Mouse (Mus musculus): ENCODE data around the gene Map1b. TPM values are rescaled to one million over a fixed set of nuclear protein-coding genes. Genes with fewer than 3 reads are reported as not detected.

The Map1b gene
- total RNA-seq, 2 experiments from 2014 or later, result 58.6 to 87.4 TPM

- peak; percentile 32 for DNase-seq
Observed at GRCm38 (mm10) chr13:99410611-99411515, 105.5 kb downstream of the Map1b start.

- no peak for DNase-seq
Observed at GRCm38 (mm10) chr13:99409216-99409615, 107.1 kb downstream of the Map1b start.

- DNase-seq, result no peak
Observed at GRCm38 (mm10) chr13:99399373-99399772, 117.0 kb downstream of the Map1b start.

GRCm38 (mm10) chr13:99398149-99398701 is 118.1 kb downstream of the Map1b start:
- DNase-seq, result peak; percentile 59

- DNase-seq, result no peak
Observed at GRCm38 (mm10) chr13:99397228-99397627, 119.1 kb downstream of the Map1b start.

GRCm38 (mm10) chr13:99395531-99395930 is 120.8 kb downstream of the Map1b start:
- no peak for DNase-seq

GRCm38 (mm10) chr13:99394694-99395093 is 121.6 kb downstream of the Map1b start:
- no peak for DNase-seq

GRCm38 (mm10) chr13:99393128-99393527 is 123.2 kb downstream of the Map1b start:
- no peak for DNase-seq

GRCm38 (mm10) chr13:99391417-99391816 is 124.9 kb downstream of the Map1b start:
- DNase-seq, result peak; percentile 84

- DNase-seq, result no peak
Observed at GRCm38 (mm10) chr13:99387901-99388811, 128.2 kb downstream of the Map1b start.

- no peak for DNase-seq
Observed at GRCm38 (mm10) chr13:99386341-99386740, 130.0 kb downstream of the Map1b start.

- no peak for DNase-seq
Observed at GRCm38 (mm10) chr13:99385911-99386310, 130.4 kb downstream of the Map1b start.

GRCm38 (mm10) chr13:99384555-99385203 is 131.7 kb downstream of the Map1b start:
- DNase-seq, result no peak

GRCm38 (mm10) chr13:99382373-99382772 is 134.0 kb downstream of the Map1b start:
- DNase-seq, result no peak

- no peak for DNase-seq
Observed at GRCm38 (mm10) chr13:99378223-99378622, 138.1 kb downstream of the Map1b start.

- no peak for DNase-seq
Observed at GRCm38 (mm10) chr13:99377055-99377454, 139.3 kb downstream of the Map1b start.

- peak; percentile 90 for DNase-seq
Observed at GRCm38 (mm10) chr13:99375550-99375949, 140.8 kb downstream of the Map1b start.

- DNase-seq, result no peak
Observed at GRCm38 (mm10) chr13:99374191-99374590, 142.1 kb downstream of the Map1b start.

- no peak for DNase-seq
Observed at GRCm38 (mm10) chr13:99373684-99374083, 142.7 kb downstream of the Map1b start.
